Mouse (Mus musculus): ENCODE data around the gene Casp2.

GRCm38 (mm10) chr6:42324482-42325267 lies 59.9 kb downstream of the Casp2 start, which contains the start of gene Fam131b:
- TF ChIP-seq CTCF (IDR thresholded peaks at IDR 0.05; ENCODE audit: low read depth, low read length): no peak
- no peak for TF ChIP-seq POLR2A (IDR thresholded peaks at IDR 0.05; ENCODE audit: extremely low read depth, insufficient read depth, low read length)

All from liver, adult 2 months (tissue).